Mouse (Mus musculus) olfactory bulb, adult 2 months (tissue): ENCODE results near the gene Foxr1. TPM values are rescaled to one million over a fixed set of nuclear protein-coding genes. Genes with fewer than 3 reads are reported as not detected.
"Not testable (repeated sequence)": the region's sequence is repeated elsewhere in the genome, so short reads cannot be mapped to it uniquely, and the experiment has no call there.

Source experiments
- H3K27ac ChIP-seq: fragments of 200-500 bp; 2 replicates; pipeline ENCODE4 v1.5.1; 2012; ENCODE audit warnings: low read depth, low read length; ENCODE audit not compliant: insufficient read depth
- H3K4me1 ChIP-seq: fragments of 200-500 bp; 2 replicates; pipeline ENCODE4 v1.6.1; 2012; ENCODE audit warnings: low read length; ENCODE audit not compliant: control insufficient read depth, insufficient read depth
- H3K4me3 ChIP-seq: fragments of 200-500 bp; 2 replicates; pipeline ENCODE4 v1.5.1; 2012; ENCODE audit warnings: mild to moderate bottlenecking, low read depth, low read length, moderate library complexity; ENCODE audit not compliant: insufficient read depth
- CTCF ChIP-seq: fragments of 200-500 bp; IDR thresholded peaks from 2 replicates; pipeline ENCODE4 v1.5.1; 2012; ENCODE audit warnings: low read depth, mild to moderate bottlenecking, low read length, moderate library complexity; ENCODE audit not compliant: insufficient read depth
- POLR2A ChIP-seq: fragments of 200-500 bp; IDR thresholded peaks from 2 replicates; pipeline ENCODE4 v1.6.1; 2012; ENCODE audit warnings: mild to moderate bottlenecking, low read depth, low read length, moderate library complexity; ENCODE audit not compliant: insufficient read depth
- WGBS: fragments of 180-500 bp; shearing (Covaris S2); methylation state at CpG from one replicate; pipeline ENCODE4 v1.1.7; 2018; 5-methylcytosine and 5-hydroxymethylcytosine counted together
- polyA plus RNA-seq: library from polyadenylated mRNA; stranded (reverse); fragments of >200 nt; gene quantifications from 2 replicates; pipeline ENCODE4 v1.2.4, GENCODE M21; 2012; ENCODE audit warnings: low replicate concordance; ENCODE audit not compliant: missing spikeins, insufficient read depth, insufficient read length

Foxr1 gene
- polyA plus RNA-seq, 1 experiment, result not detected

DNA sequence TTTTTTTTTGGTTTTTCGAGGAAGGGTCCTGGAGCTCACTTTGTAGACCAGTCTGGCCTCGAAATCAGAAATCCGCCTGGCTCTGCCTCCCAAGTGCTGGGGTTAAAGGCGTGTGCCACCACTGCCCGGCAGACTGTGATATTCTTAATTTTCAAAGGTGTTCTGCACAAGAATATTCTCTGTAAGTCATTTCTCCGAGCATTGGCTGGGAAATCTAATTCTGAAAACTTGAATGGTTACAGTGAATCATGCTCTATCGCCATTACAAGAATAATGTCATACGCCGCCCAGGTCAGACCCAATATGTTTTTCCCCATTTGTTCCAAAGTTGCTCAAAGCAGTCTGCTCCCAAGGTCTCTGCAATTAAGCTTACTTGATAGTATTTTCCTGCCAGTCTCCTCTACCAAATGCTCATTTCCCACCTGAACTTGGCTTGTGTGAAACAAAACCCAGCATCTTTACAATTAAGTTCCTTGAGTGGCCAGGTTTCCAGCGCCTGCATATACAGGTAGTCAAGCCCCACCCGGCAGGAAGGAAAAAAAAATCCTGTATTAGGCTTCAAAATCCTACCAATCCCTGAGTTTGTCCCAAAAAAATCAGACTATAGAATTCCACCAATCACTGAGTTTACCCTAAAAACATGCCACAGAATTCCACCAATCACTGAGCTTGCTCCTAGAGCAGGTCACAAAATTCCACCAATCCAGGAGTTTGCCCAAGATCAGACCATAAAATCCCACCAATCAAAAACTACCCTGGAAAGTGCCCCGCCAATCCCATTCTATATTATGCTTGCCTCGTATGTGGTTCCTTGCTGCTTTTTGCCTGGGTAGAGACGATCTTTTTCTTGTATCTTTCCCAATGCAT, 22.2 kb downstream of the Foxr1 start, which contains the start of gene Ccdc84:
Gene Ccdc84 (minus strand): TSS at position 51 of the 867 bp plus-strand sequence.
- 64% methylated on average over 14 of the region's 14 CpGs for WGBS
- no peak for TF ChIP-seq CTCF
- TF ChIP-seq POLR2A, result no peak
- H3K27ac ChIP-seq, result peak within 1 kb of the TSS; percentile 66

DNA sequence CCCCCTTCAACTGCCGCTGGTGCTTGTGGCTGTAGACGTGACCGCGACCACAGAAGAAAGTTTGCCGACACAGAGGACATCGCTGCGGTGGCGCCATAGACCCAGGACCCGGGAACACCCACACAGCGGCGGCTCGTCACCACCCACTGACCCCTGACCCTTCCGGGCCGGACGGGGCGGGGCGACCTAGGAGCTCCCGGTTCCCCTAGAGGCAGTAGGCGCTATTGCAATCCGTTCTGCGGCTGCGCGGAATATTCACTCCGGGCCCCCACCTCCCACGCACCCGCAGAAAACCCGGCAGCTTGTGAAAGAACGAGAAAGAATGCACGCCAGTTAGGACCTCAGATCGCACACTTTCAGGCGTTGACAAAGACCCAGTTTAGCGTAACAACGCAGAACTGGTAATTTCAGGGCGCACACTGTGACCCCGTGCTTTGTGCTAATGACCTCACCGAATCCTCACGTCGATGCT, 23.0 kb downstream of the Foxr1 start:
- TF ChIP-seq CTCF (peak; percentile 85), POLR2A (peak; percentile 73; the same call in 1 of the 2 replicates)
- Histone ChIP-seq H3K4me3 (peak overlapping the region; percentile 86), H3K27ac (peak overlapping the region; percentile 66), H3K4me1 (no peaks in the 10 kb centered on the region)
- under 1% methylated on average over 38 of the region's 38 CpGs for WGBS

More for the DNA sequence above, 22.2 kb downstream of the Foxr1 start, which contains the start of gene Ccdc84:
- no peaks in the 10 kb centered on the region for H3K4me1 ChIP-seq
- H3K4me3 ChIP-seq, result peak within 1 kb of the TSS; percentile 86

DNA sequence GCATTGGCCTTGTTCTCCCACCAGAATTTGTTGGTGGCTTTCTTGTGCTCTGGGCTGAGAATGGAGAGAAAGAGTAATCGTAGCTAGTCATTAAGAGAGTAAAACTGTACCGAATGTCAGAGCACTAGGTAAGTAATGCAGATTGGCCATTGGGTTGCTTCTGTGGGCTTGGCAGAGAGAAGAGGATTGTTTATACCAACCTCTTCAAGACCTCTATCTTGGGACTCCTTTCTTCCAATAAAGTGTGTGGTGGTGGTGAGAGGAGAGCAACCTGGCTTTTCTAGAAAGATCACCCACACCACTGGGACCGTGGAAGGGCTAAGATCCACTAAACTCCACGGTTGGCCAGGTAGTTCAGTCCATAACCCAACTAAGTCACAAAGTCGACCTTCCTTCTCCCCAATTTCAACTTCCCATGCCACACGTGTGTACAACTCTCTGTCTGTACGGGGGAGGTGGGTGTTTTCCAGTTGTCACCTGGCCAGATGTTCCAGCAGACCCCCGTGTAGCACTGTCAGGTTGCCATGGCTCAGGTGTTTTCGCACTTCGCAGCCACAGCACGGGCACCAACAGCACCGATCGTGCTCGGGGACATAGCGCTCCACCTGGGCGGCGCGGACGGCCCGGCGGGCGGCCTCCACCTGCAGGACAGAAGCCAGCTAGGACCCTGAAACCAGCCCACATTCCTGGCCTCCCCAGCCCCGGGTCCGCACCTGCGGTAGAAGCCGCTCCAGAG, 23.6 kb downstream of the Foxr1 start:
- Histone ChIP-seq H3K27ac (peak overlapping the region; percentile 46), H3K4me1 (no peaks in the 10 kb centered on the region), H3K4me3 (peak overlapping the region; percentile 86)
- TF ChIP-seq POLR2A (no peak), CTCF (no peak)
- 4% methylated on average over 26 of the region's 26 CpGs for WGBS

DNA sequence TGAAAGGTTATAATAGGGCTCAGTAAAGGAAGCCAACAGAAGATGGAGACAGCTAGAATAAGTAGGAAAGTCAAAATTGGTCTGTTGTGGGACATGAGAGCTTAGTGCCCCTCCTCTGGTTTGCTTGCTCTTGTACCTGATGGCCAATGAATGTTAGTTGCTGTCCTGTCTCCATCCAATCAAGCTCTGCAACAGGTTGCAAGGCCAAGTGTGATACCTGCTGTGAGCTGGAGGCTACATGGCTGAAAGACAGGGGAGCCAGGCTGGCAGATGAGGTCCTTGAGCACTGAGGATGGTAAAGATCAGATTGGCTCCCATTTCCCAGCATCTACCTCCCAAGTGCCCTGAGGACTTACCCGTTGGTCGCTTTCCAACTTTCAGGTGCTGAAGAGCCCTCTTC, 28.2 kb downstream of the Foxr1 start:
- 77% methylated on average over 2 of the region's 2 CpGs for WGBS
- Histone ChIP-seq H3K4me3 (no peak overlapping the region), H3K4me1 (peaks cover 7% of the 10 kb centered on the region; the same call in 1 of the 2 replicates), H3K27ac (no peak overlapping the region)
- TF ChIP-seq CTCF (no peak), POLR2A (no peak)

DNA sequence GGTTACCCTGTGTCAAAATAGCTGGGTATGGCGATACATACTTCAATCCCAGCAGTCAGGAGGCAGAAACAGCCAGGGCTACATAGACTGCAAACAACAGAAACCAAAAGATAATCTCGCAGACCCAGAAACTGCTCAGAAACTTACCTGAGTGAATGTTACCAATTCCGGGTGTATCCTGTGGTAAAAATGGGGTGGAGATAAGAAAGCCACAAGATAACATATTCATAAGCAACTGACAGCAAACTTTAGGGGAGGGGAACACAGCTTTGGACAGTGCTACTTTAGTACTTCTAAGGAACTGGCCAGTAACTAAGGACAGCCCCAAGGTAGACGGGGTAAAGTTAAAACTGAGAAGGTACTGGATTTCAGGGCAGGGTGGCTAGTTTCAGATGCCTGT, 28.6 kb downstream of the Foxr1 start:
- WGBS, result 85% methylated on average over 4 of the region's 4 CpGs
- H3K27ac ChIP-seq, result no peak overlapping the region

DNA sequence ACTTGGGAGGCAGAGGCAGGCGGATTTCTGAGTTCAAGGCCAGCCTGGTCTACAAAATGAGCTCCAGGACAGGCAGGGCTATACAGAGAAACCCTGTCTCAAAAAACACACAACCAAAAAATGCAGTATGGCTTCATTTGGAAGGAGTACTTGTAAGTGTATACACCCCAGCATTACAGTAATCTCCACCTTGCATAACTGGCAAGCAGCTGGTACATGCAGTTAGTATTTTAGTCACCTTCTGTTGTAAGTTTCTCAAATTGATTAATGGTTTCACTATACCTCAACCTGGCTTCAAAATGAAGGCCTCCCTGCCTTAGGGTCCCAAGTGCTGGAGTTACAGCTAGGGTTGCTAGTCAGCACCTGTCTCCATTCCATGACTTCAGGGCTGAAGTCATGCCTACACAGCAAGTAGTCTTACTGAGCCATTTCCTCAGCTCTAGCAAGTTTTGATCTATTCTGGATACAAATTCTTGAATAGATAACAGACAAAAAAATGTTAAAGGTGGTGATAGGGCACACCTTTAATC, 29.3 kb downstream of the Foxr1 start:
- H3K4me1 ChIP-seq, result peaks cover 7% of the 10 kb centered on the region; the same call in 1 of the 2 replicates
- WGBS, result 85% methylated on average over 1 of the region's 1 CpGs
- no peak overlapping the region for H3K27ac ChIP-seq
- no peak overlapping the region for H3K4me3 ChIP-seq
- TF ChIP-seq POLR2A (no peak), CTCF (no peak)

More for the DNA sequence above, 28.6 kb downstream of the Foxr1 start:
- peaks cover 7% of the 10 kb centered on the region; the same call in 1 of the 2 replicates for H3K4me1 ChIP-seq
- TF ChIP-seq CTCF (no peak), POLR2A (no peak)
- H3K4me3 ChIP-seq, result no peak overlapping the region

DNA sequence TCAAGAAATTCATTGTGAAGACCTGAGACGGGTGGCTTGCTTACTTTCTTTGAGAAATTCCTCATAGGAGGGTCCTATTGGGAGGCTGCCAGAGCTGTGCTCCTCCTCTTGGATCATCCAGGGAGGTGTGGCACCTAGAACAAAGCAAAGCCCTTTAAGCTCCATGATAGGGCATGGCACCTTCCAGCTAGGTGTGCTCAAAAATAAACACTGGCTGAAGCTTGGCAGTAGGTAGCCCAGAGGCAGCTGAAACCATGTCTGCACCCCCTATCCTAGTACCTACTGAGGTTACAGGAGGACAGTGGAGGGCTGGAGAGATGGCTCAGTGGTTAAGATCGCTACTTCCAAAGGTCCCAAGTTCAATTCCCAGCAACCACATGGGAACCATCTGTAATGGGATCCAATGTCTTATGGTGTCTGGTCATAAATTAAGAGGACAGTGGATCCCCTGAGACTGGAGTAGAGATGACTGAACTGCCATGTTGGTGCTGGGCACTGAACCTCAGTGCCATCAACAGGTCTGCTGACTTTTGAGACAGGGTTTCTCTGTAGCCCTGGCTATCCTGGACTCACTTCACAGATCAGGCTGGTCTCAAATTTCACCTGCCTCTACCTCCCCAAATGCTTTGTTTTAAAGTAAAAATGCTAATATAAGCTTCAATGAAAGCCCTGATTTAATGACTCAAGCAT, 30.1 kb downstream of the Foxr1 start:
- Histone ChIP-seq H3K4me3 (no peak overlapping the region), H3K4me1 (peaks cover 7% of the 10 kb centered on the region; the same call in 1 of the 2 replicates), H3K27ac (no peak overlapping the region)
- WGBS, result 73% methylated on average over 2 of the region's 2 CpGs
- TF ChIP-seq CTCF, result no peak
- no peak for TF ChIP-seq POLR2A

DNA sequence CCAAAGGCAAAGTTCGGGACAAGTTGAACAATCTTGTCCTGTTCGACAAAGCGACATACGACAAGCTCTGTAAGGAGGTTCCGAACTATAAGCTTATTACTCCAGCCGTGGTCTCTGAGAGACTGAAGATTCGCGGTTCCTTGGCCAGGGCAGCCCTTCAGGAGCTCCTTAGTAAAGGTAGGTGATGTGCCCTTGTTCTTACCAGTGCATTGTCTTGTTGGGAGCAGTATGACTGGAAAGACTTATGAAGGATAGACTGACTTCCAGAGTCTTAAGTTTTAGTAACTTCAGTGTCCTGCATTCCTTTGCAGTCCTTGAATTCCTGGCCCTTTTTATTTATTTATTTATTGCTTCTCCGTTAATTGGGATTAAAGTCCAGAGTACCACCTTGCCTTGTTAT, 32.2 kb downstream of the Foxr1 start:
- not testable (repeated sequence) for H3K27ac ChIP-seq, H3K4me1 ChIP-seq, H3K4me3 ChIP-seq
- 85% methylated on average over 9 of the region's 9 CpGs for WGBS

DNA sequence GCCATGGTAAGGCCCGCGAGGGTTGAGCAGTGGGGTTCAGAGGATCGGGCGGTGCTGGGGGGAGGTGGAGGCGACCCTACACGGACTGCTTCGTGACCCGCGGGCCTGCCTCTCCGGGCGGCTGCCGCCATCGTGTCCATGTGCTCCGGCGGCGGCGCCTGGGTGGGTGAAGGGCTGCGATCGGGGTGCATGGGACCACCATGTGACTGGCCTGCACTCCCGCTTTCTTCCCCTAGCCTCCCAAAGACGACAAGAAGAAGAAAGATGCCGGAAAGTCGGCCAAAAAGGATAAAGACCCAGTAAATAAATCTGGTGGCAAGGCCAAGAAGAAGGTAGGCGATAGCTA, 33.2 kb downstream of the Foxr1 start:
- 0% methylated on average over 24 of the region's 24 CpGs for whole genome bisulfite sequencing
- Histone ChIP-seq H3K4me3 (peak overlapping the region; percentile 77), H3K4me1 (peaks cover 7% of the 10 kb centered on the region; the same call in 1 of the 2 replicates), H3K27ac (no peak overlapping the region)
- TF ChIP-seq POLR2A (no peak), CTCF (no peak)
